Mouse (Mus musculus): ENCODE results near the gene Hdac1. TPM values are rescaled to one million over a fixed set of nuclear protein-coding genes. Genes with fewer than 3 reads are reported as not detected.

Gene Hdac1
- polyA plus RNA-seq, 1 experiment from 2014 or later, result 138 TPM

DNA sequence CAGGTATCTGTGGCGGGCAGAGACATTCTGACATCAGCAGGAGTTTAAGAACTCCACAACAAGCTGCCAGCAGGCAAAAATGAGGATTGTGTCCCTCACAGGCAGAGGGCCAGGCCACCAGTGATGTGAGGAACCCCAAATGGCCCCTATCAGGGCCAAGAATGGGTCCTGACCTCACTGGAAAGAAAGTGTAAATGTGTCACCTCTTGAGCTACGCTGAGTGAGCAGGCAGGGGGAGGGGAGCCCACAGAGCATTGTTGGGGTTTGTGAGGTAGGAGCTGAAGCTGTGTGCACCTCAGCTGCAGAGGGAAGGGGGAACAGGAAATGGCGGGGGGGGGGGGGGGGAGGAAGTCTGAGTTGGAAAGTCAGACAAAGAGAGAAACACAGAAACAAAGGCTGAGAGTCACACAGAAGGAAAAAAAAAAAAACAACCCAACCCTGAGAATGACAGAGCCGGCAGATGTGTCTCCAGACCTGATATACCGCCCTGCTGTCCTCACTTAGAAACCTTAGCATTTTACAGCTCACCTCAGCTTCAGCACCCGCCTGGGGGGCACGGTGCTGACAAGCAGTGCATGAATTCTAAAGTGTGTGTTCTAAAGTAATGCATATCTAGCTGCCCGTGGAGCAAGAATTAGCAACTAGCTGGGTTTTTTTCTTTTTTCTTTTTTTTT lies 32.8 kb upstream of the Hdac1 start:
- no peak overlapping the region for H3K4me3 ChIP-seq (replicated peaks)
- no peaks in the 10 kb centered on the region for H3K27me3 ChIP-seq
- no peak overlapping the region for H3K27ac ChIP-seq
- H3K9me3 ChIP-seq, result no peaks in the 10 kb centered on the region
- H3K36me3 ChIP-seq, result no peaks in the 10 kb centered on the region
- 59% methylated on average over 7 of the region's 8 CpGs for WGBS
- H3K9ac ChIP-seq (replicated peaks), result no peak overlapping the region
- H3K4me2 ChIP-seq (replicated peaks), result no peak overlapping the region
- H3K4me1 ChIP-seq (replicated peaks), result peaks cover 6% of the 10 kb centered on the region; the same call in 1 of the 2 replicates
- no peak for ATAC-seq

GRCm38 (mm10) chr4:129573430-129573829 lies 30.9 kb upstream of the Hdac1 start, which contains the start of gene Lck:
Gene Lck, minus strand, starts transcription at chr4:129573641.
- no peaks in the 10 kb centered on the region for H3K9me3 ChIP-seq
- H3K36me3 ChIP-seq, result no peaks in the 10 kb centered on the region
- H3K9ac ChIP-seq (replicated peaks), result no peak within 1 kb of the TSS
- no peak within 1 kb of the TSS for H3K4me2 ChIP-seq (replicated peaks)
- no peaks in the 10 kb centered on the region for H3K27me3 ChIP-seq
- H3K27ac ChIP-seq, result no peak within 1 kb of the TSS
- no peak within 1 kb of the TSS for H3K4me3 ChIP-seq (replicated peaks)
- peaks cover 6% of the 10 kb centered on the region; the same call in 1 of the 2 replicates for H3K4me1 ChIP-seq (replicated peaks)
- ATAC-seq, result no peak
- WGBS, result 92% methylated on average over 8 of the region's 8 CpGs

DNA sequence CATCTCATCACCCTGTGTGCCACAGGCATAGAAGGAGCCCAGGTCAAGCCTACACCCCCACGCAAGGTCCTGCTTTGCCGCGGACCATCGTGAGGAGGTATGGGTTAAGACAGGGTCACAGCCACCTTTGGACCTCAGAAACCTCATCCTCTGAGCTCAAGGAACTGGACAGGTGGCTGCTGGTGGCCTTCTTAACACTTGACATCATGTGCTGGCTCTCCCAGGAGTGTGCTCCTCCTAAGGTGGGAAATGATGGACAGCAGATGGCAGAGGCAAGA lies 30.5 kb upstream of the Hdac1 start:
- Histone ChIP-seq H3K9ac (replicated peaks) (no peak overlapping the region), H3K36me3 (no peaks in the 10 kb centered on the region), H3K9me3 (no peaks in the 10 kb centered on the region), H3K4me3 (replicated peaks) (no peak overlapping the region), H3K4me1 (replicated peaks) (peaks cover 6% of the 10 kb centered on the region; the same call in 1 of the 2 replicates), H3K4me2 (replicated peaks) (no peak overlapping the region), H3K27me3 (no peaks in the 10 kb centered on the region), H3K27ac (no peak overlapping the region)
- no peak for ATAC-seq
- 93% methylated on average over 4 of the region's 4 CpGs for WGBS

DNA sequence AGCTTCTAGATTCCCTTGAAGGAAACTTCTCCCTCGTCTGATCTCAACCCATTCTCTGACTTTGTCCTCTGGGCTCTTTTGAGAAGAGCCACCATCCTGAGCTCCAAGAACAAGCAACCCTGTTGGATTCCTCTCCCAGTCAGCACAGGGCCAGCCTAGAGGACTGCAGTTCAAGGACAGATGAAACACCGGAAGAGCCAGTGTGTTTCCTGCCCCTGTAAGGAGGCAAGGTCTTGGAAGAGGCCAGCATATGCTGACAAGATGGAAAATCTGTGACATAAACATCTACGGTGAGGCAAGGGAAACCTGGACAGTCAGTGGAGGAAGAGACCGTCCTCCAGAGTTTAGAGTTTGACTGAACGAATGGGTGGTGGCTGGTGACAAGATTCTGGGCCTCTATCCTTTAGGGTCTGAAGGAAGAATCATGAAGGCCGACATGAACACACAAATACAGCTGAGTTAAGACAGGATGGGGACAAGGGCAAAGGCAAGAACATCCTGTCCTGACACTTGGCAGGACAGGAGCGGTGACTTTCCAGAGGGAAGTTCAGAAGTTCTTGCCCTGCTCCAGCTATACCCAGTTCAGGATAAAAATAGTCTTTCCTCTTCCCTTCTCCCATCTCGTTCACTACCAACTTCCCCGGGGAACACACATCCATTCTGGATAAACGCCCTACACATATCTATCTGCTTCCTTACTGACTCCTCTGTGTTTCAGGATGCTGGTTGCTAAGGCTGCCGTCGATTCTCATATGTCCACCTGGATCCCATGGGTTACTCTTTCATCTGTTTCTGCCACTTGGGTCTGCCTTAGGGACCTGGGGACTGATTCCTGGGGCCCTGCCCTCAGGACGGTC lies 30.0 kb upstream of the Hdac1 start:
- Histone ChIP-seq H3K9me3 (no peaks in the 10 kb centered on the region), H3K27ac (no peak overlapping the region), H3K4me3 (replicated peaks) (no peak overlapping the region), H3K4me2 (replicated peaks) (no peak overlapping the region), H3K4me1 (replicated peaks) (peaks cover 6% of the 10 kb centered on the region; the same call in 1 of the 2 replicates), H3K36me3 (no peaks in the 10 kb centered on the region), H3K27me3 (no peaks in the 10 kb centered on the region), H3K9ac (replicated peaks) (no peak overlapping the region)
- ATAC-seq, result no peak
- WGBS, result 87% methylated on average over 13 of the region's 13 CpGs

DNA sequence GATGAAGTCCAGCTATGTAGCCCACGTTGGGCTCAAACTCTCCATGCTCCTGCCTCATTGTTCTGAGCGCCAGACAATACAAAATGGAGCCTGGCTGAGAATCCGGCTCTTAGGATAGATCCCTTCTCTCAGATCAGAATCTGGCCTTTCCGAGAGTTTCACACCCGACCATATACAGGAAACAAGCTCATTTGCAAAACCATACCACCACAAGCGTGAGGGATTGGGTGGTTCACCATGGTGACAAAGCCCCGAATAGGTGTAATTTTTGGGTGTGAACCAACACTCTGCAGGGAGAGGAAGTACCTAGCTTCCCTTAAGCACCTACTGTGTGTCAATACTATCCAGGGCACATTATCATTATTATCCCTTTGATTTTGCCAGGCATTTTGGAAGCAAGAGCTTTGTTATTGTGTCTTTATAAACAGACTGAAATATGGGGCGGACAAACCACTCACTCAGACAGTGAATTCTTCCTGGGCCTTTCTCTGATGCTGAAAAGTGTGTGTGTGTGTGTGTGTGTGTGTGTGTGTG lies 29.1 kb upstream of the Hdac1 start:
- H3K4me2 ChIP-seq (replicated peaks), result no peak overlapping the region
- no peaks in the 10 kb centered on the region for H3K4me1 ChIP-seq (replicated peaks)
- 67% methylated on average over 8 of the region's 8 CpGs for WGBS
- H3K9ac ChIP-seq (replicated peaks), result no peak overlapping the region
- H3K4me3 ChIP-seq (replicated peaks), result no peak overlapping the region
- H3K27me3 ChIP-seq, result no peaks in the 10 kb centered on the region
- H3K9me3 ChIP-seq, result no peaks in the 10 kb centered on the region
- H3K36me3 ChIP-seq, result no peaks in the 10 kb centered on the region
- no peak overlapping the region for H3K27ac ChIP-seq
- ATAC-seq, result no peak

- Histone ChIP-seq H3K9me3 (no peaks in the 10 kb centered on the region), H3K4me1 (replicated peaks) (no peaks in the 10 kb centered on the region), H3K27me3 (no peaks in the 10 kb centered on the region), H3K4me2 (replicated peaks) (no peak overlapping the region), H3K36me3 (no peaks in the 10 kb centered on the region), H3K9ac (replicated peaks) (no peak overlapping the region), H3K27ac (no peak overlapping the region), H3K4me3 (replicated peaks) (no peak overlapping the region)
- WGBS, result 94% methylated on average over 6 of the region's 6 CpGs
- ATAC-seq, result no peak
Measured at GRCm38 (mm10) chr4:129570028-129570427, 27.5 kb upstream of the Hdac1 start.

GRCm38 (mm10) chr4:129568366-129568765 lies 25.9 kb upstream of the Hdac1 start:
- Histone ChIP-seq H3K27ac (no peak overlapping the region), H3K4me3 (replicated peaks) (no peak overlapping the region), H3K9ac (replicated peaks) (no peak overlapping the region), H3K9me3 (no peaks in the 10 kb centered on the region), H3K36me3 (no peaks in the 10 kb centered on the region), H3K4me1 (replicated peaks) (no peaks in the 10 kb centered on the region), H3K4me2 (replicated peaks) (no peak overlapping the region), H3K27me3 (no peaks in the 10 kb centered on the region)
- 91% methylated on average over 7 of the region's 7 CpGs for WGBS
- no peak for ATAC-seq

GRCm38 (mm10) chr4:129565139-129565538 lies 22.6 kb upstream of the Hdac1 start:
- Histone ChIP-seq H3K9ac (replicated peaks) (no peak overlapping the region), H3K27ac (no peak overlapping the region), H3K9me3 (no peaks in the 10 kb centered on the region), H3K4me1 (replicated peaks) (no peaks in the 10 kb centered on the region), H3K4me3 (replicated peaks) (no peak overlapping the region), H3K36me3 (no peaks in the 10 kb centered on the region), H3K27me3 (no peaks in the 10 kb centered on the region), H3K4me2 (replicated peaks) (no peak overlapping the region)
- ATAC-seq, result no peak
- 83% methylated on average over 6 of the region's 6 CpGs for WGBS

- Histone ChIP-seq H3K9ac (replicated peaks) (no peak overlapping the region), H3K9me3 (no peaks in the 10 kb centered on the region), H3K4me1 (replicated peaks) (no peaks in the 10 kb centered on the region), H3K4me3 (replicated peaks) (no peak overlapping the region), H3K27ac (no peak overlapping the region), H3K4me2 (replicated peaks) (no peak overlapping the region), H3K36me3 (no peaks in the 10 kb centered on the region), H3K27me3 (no peaks in the 10 kb centered on the region)
- WGBS, result 80% methylated on average over 8 of the region's 8 CpGs
- no peak for ATAC-seq
Measured at GRCm38 (mm10) chr4:129563718-129564117, 21.2 kb upstream of the Hdac1 start.

DNA sequence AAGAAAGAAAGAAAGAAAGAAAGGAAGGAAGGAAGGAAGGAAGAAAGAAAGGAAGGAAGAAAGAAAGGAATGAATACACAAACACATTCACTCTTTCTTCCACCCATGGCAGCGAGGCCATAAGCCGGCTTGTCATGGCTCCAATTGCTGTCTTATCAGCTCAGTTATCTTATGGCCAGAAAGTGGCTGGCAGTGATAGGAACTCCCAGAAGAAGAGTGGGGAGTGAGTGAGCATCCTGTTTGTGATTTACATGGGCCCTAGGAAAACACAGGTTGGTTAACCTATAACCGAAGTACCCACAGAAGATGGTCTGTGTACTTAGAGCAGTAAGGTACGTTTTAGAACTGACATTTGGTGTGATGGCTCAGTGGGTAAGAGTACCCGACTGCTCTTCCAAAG lies 18.7 kb upstream of the Hdac1 start:
- Histone ChIP-seq H3K4me1 (replicated peaks) (peaks cover 4% of the 10 kb centered on the region), H3K36me3 (no peaks in the 10 kb centered on the region), H3K27me3 (0 out of 2 replicates have a peak, but pooled peaks cover 3% of the 10 kb centered on the region), H3K4me2 (replicated peaks) (no peak overlapping the region), H3K9ac (replicated peaks) (no peak overlapping the region), H3K9me3 (no peaks in the 10 kb centered on the region), H3K27ac (no peak overlapping the region), H3K4me3 (replicated peaks) (no peak overlapping the region)
- WGBS, result 94% methylated on average over 5 of the region's 5 CpGs
- no peak for ATAC-seq

DNA sequence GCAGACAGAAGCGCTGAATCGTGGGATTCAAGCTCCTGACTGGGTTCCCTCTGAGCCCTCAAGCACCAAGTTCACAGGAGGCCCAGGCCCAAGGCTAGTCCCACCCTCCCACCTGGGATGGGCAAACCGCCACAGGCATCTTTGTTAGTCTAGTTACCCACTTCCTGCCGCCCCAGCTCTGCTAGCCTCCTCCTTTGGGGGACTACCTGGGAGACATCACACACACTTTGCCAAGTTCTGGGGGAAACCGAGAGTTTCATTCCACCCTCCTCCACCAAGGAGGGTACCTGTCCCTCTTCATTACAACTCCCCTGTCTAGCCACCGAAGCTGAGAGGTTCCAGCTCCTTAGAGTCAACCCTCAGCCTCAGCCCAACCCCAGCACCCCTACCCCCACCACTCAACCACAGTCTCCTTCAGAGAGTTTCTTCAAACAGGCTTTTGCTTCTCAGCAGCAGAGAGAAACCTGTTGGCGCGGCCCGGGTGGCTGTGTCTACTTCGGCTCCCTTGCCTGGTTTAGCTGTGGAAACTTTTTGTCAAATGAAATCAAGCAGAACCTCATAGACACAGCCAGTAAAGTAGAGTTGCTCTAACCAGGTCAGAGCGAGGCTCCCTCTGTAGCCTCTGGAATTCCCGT lies 15.9 kb upstream of the Hdac1 start:
- Histone ChIP-seq H3K27me3 (peaks cover 14% of the 10 kb centered on the region; the same call in 1 of the 2 replicates), H3K4me3 (replicated peaks) (no peak overlapping the region), H3K4me1 (replicated peaks) (peaks cover 13% of the 10 kb centered on the region), H3K4me2 (replicated peaks) (no peak overlapping the region), H3K9me3 (no peaks in the 10 kb centered on the region), H3K36me3 (no peaks in the 10 kb centered on the region), H3K9ac (replicated peaks) (no peak overlapping the region), H3K27ac (no peak overlapping the region)
- 86% methylated on average over 12 of the region's 12 CpGs for WGBS
- ATAC-seq, result no peak

Data from midbrain, embryonic 13.5 days (tissue).